Mouse (Mus musculus): ENCODE results near the gene Slc27a4. TPM values are rescaled to one million over a fixed set of nuclear protein-coding genes. Genes with fewer than 3 reads are reported as not detected.
"Not testable (repeated sequence)": the region's sequence is repeated elsewhere in the genome, so short reads cannot be mapped to it uniquely, and the experiment has no call there.

Gene Slc27a4
- polyA plus RNA-seq, 1 experiment from 2014 or later = 11.8 TPM

GRCm38 (mm10) chr2:29771611-29772461 lies 30.6 kb upstream of the Slc27a4 start:
- TF ChIP-seq CTCF (IDR thresholded peaks at IDR 0.05) (no peak), EP300 (IDR thresholded peaks at IDR 0.05) (peak; percentile 53; the same call in 1 of the 2 replicates)
- H3K27me3 ChIP-seq (replicated peaks; ENCODE audit: insufficient read depth, low read length) = no peaks in the 10 kb centered on the region
- no peaks in the 10 kb centered on the region for H3K4me1 ChIP-seq (ENCODE audit: insufficient read depth, low read depth, low read length)
- H3K4me2 ChIP-seq (replicated peaks; ENCODE audit: low read depth, low read length) = no peak overlapping the region
- 0 out of 2 replicates have a peak, but pooled peaks cover 4% of the 10 kb centered on the region for H3K36me3 ChIP-seq (ENCODE audit: insufficient read depth, low read length)
- no peak overlapping the region for H3K27ac ChIP-seq (ENCODE audit: low read length)
- H3K9me3 ChIP-seq (ENCODE audit: low read length) = no peaks in the 10 kb centered on the region
- peak; percentile 84 for DNase-seq (ENCODE audit: low spot score)
- peak; percentile 79 for ATAC-seq
- no peak overlapping the region for H3K4me3 ChIP-seq (ENCODE audit: low read depth, low read length)
- no peak overlapping the region for H3K9ac ChIP-seq (replicated peaks; ENCODE audit: low read depth)
- 54% methylated on average over 8 of the region's 8 CpGs for WGBS

- no peak overlapping the region for H3K9ac ChIP-seq (replicated peaks; ENCODE audit: low read depth)
- peaks cover 9% of the 10 kb centered on the region; the same call in 1 of the 2 replicates for H3K36me3 ChIP-seq (ENCODE audit: insufficient read depth, low read length)
- DNase-seq (ENCODE audit: low spot score) (no peak), ATAC-seq (no peak)
- H3K27ac ChIP-seq (ENCODE audit: low read length) = no peak overlapping the region
- no peaks in the 10 kb centered on the region for H3K27me3 ChIP-seq (replicated peaks; ENCODE audit: insufficient read depth, low read length)
- 75% methylated on average over 4 of the region's 4 CpGs for WGBS
- no peak overlapping the region for H3K4me2 ChIP-seq (replicated peaks; ENCODE audit: low read depth, low read length)
- H3K4me1 ChIP-seq (ENCODE audit: insufficient read depth, low read depth, low read length) = no peaks in the 10 kb centered on the region
- TF ChIP-seq EP300 (IDR thresholded peaks at IDR 0.05) = no peak
- no peak for TF ChIP-seq CTCF (IDR thresholded peaks at IDR 0.05)
- H3K9me3 ChIP-seq (ENCODE audit: low read length) = no peaks in the 10 kb centered on the region
- H3K4me3 ChIP-seq (ENCODE audit: low read depth, low read length) = no peak overlapping the region
Observed at GRCm38 (mm10) chr2:29773323-29773722, 29.1 kb upstream of the Slc27a4 start.

- DNase-seq (ENCODE audit: low spot score) = not testable (repeated sequence)
Observed at GRCm38 (mm10) chr2:29781256-29781655, 21.2 kb upstream of the Slc27a4 start.

GRCm38 (mm10) chr2:29784290-29784689 lies 18.1 kb upstream of the Slc27a4 start:
- no peak overlapping the region for H3K4me2 ChIP-seq (replicated peaks; ENCODE audit: low read depth, low read length)
- peaks cover 24% of the 10 kb centered on the region for H3K36me3 ChIP-seq (ENCODE audit: insufficient read depth, low read length)
- no peak overlapping the region for H3K9ac ChIP-seq (replicated peaks; ENCODE audit: low read depth)
- H3K9me3 ChIP-seq (ENCODE audit: low read length) = no peaks in the 10 kb centered on the region
- WGBS = 73% methylated on average over 4 of the region's 4 CpGs
- H3K27me3 ChIP-seq (replicated peaks; ENCODE audit: insufficient read depth, low read length) = no peaks in the 10 kb centered on the region
- ATAC-seq (peak; percentile 46), DNase-seq (ENCODE audit: low spot score) (peak; percentile 16)
- H3K4me1 ChIP-seq (ENCODE audit: insufficient read depth, low read depth, low read length) = peaks cover 6% of the 10 kb centered on the region; the same call in 1 of the 2 replicates
- TF ChIP-seq CTCF (IDR thresholded peaks at IDR 0.05) = no peak
- TF ChIP-seq EP300 (IDR thresholded peaks at IDR 0.05) = peak; percentile 41; the same call in 1 of the 2 replicates
- H3K27ac ChIP-seq (ENCODE audit: low read length) = no peak overlapping the region
- no peak overlapping the region for H3K4me3 ChIP-seq (ENCODE audit: low read depth, low read length)

More at GRCm38 (mm10) chr2:29781256-29781655, 21.2 kb upstream of the Slc27a4 start:
- H3K4me3 ChIP-seq (ENCODE audit: low read depth, low read length); H3K9ac ChIP-seq (replicated peaks; ENCODE audit: low read depth); H3K4me2 ChIP-seq (replicated peaks; ENCODE audit: low read depth, low read length); H3K27me3 ChIP-seq (replicated peaks; ENCODE audit: insufficient read depth, low read length); ATAC-seq; H3K27ac ChIP-seq (ENCODE audit: low read length); H3K9me3 ChIP-seq (ENCODE audit: low read length); H3K4me1 ChIP-seq (ENCODE audit: insufficient read depth, low read depth, low read length): not testable (repeated sequence)
- WGBS = 88% methylated on average over 2 of the region's 2 CpGs
- H3K36me3 ChIP-seq (ENCODE audit: insufficient read depth, low read length) = peaks cover 36% of the 10 kb centered on the region

DNA sequence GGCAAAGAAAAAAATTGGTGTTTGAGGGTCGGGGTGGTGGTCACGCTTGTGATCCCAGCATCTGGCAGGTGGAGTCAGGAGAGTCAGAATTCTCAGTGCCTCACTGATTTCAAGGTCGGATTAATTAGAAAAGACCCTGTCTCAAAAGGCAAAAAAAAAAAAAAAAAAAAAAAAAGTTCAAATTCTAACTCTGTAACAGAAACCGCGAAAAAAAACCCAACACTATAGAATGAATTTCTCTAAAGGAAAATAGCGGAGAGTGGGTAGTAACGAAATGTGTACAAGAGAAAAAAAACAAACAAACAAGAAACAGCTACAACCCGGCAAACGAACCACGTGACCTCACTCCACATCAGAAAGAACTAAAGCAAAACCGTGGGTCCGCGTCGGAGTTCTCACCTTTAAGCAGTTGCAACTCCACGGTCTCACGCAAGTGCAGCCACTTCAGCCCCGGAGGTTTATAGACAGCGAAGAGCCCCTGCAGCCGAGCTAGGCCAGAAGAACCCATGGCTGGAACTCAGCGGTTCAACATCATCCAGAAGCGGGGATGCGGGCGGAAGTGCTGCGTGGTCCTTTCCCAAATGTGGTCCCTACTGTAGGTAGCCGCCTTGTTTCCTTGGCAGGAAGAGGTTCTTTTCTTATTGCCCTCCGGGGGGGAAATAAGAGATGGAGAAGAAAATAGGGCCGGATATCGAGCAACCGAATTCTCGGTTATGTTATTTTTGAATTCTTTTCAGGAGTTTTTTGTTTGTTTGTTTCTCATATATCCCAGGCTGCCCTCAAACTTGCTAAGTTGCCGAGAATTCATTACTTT lies 15.1 kb upstream of the Slc27a4 start, which contains the start of gene Coq4:
Coq4 (plus strand) TSS at position 390 of the 814 bp plus-strand sequence.
- Histone ChIP-seq H3K27me3 (replicated peaks; ENCODE audit: insufficient read depth, low read length) (no peaks in the 10 kb centered on the region), H3K27ac (ENCODE audit: low read length) (peak within 1 kb of the TSS; percentile 82), H3K4me2 (replicated peaks; ENCODE audit: low read depth, low read length) (peak within 1 kb of the TSS; percentile 92), H3K36me3 (ENCODE audit: insufficient read depth, low read length) (no peaks in the 10 kb centered on the region; the same call in 1 of the 2 replicates), H3K4me3 (ENCODE audit: low read depth, low read length) (peak within 1 kb of the TSS; percentile 65), H3K9ac (replicated peaks; ENCODE audit: low read depth) (peak within 1 kb of the TSS; percentile 70), H3K4me1 (ENCODE audit: insufficient read depth, low read depth, low read length) (peaks cover 6% of the 10 kb centered on the region; the same call in 1 of the 2 replicates), H3K9me3 (ENCODE audit: low read length) (no peaks in the 10 kb centered on the region)
- DNase-seq (ENCODE audit: low spot score) (peak; percentile 96), ATAC-seq (peak; percentile 93)
- no peak; the same call in 1 of the 2 replicates for TF ChIP-seq EP300 (IDR thresholded peaks at IDR 0.05)
- no peak for TF ChIP-seq CTCF (IDR thresholded peaks at IDR 0.05)
- 3% methylated on average over 31 of the region's 31 CpGs for WGBS
